Mouse (Mus musculus): ENCODE results near the gene Usp39. TPM values are rescaled to one million over a fixed set of nuclear protein-coding genes. Genes with fewer than 3 reads are reported as not detected.

Gene Usp39
- polyA plus RNA-seq, 1 experiment = 55.4 TPM

- no peak overlapping the region for H3K4me3 ChIP-seq
- H3K36me3 ChIP-seq (ENCODE audit: control insufficient read depth, insufficient read depth) = peaks cover 73% of the 10 kb centered on the region
- H3ac ChIP-seq (ENCODE audit: control insufficient read depth, insufficient read length) = no peak overlapping the region
- H3K79me2 ChIP-seq (ENCODE audit: control insufficient read depth, insufficient read depth) = no peaks in the 10 kb centered on the region
- no peak for TF ChIP-seq TCF3 (IDR thresholded peaks at IDR 0.05; ENCODE audit: insufficient read length, low read depth)
- TF ChIP-seq E2F4 (IDR thresholded peaks at IDR 0.05; ENCODE audit: insufficient read depth) = no peak
- no peak for TF ChIP-seq SRF (IDR thresholded peaks at IDR 0.05; ENCODE audit: control insufficient read depth, insufficient read length, low read depth)
- no peak for TF ChIP-seq MAX (IDR thresholded peaks at IDR 0.05; ENCODE audit: low read depth)
- no peak for TF ChIP-seq CEBPB (IDR thresholded peaks at IDR 0.05; ENCODE audit: insufficient read depth, poor library complexity, severe bottlenecking)
- no peak for TF ChIP-seq MYOD1 (IDR thresholded peaks at IDR 0.05; ENCODE audit: control insufficient read depth in 1 of 3, insufficient read length in 2 of 3, low read depth in 2 of 3)
- TF ChIP-seq MYOG (IDR thresholded peaks at IDR 0.05; ENCODE audit: control insufficient read depth in 1 of 3, insufficient read depth in 1 of 3, insufficient read length in 2 of 3, low read depth in 2 of 3) = no peak
- TF ChIP-seq USF1 (IDR thresholded peaks at IDR 0.05; ENCODE audit: low read depth) = no peak
- TF ChIP-seq REST (IDR thresholded peaks at IDR 0.05; ENCODE audit: insufficient read depth, insufficient read length) = no peak
- no peak for TF ChIP-seq POLR2A (IDR thresholded peaks at IDR 0.05; ENCODE audit: insufficient read length, low read depth)
- no peak for TF ChIP-seq TCF12 (IDR thresholded peaks at IDR 0.05; ENCODE audit: insufficient read depth, poor library complexity, severe bottlenecking)
- TF ChIP-seq POLR2AphosphoS2 (IDR thresholded peaks at IDR 0.05; ENCODE audit: insufficient read length, low read depth) = no peak
- H3K27me3 ChIP-seq (ENCODE audit: control insufficient read depth, insufficient read depth, insufficient read length) = no peaks in the 10 kb centered on the region
- no peak overlapping the region for H3K4me2 ChIP-seq (ENCODE audit: low read depth)
Measured at GRCm38 (mm10) chr6:72323786-72324508, 21.0 kb downstream of the Usp39 start.

DNA sequence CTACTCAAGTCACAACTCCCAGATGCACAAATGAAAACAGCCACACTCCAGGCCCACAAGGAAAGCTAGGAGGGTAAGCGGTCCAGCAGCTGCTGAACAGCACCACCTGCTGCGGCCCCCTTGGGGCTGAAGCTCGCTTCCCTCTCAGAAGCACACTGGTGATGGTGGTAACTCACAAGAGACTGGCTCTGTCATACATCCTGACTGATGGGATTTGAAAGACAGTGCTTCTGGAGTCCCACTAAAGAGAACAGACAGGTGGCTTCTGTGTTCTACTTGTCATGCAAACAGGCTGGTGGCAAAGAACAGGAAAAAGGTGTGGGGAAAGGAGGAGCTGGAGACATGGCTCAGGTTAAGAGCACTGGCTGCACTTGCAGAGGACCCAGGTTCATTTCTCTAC lies 22.0 kb downstream of the Usp39 start:
- Histone ChIP-seq H3K27me3 (ENCODE audit: control insufficient read depth, insufficient read depth, insufficient read length) (no peaks in the 10 kb centered on the region), H3ac (ENCODE audit: control insufficient read depth, insufficient read length) (no peak overlapping the region), H3K4me2 (ENCODE audit: low read depth) (no peak overlapping the region), H3K4me3 (no peak overlapping the region), H3K36me3 (ENCODE audit: control insufficient read depth, insufficient read depth) (peaks cover 77% of the 10 kb centered on the region), H3K79me2 (ENCODE audit: control insufficient read depth, insufficient read depth) (no peaks in the 10 kb centered on the region)
- TF ChIP-seq REST (IDR thresholded peaks at IDR 0.05; ENCODE audit: insufficient read depth, insufficient read length) (no peak), TCF3 (IDR thresholded peaks at IDR 0.05; ENCODE audit: insufficient read length, low read depth) (no peak), POLR2AphosphoS2 (IDR thresholded peaks at IDR 0.05; ENCODE audit: insufficient read length, low read depth) (no peak), MYOG (IDR thresholded peaks at IDR 0.05; ENCODE audit: control insufficient read depth in 1 of 3, insufficient read depth in 1 of 3, insufficient read length in 2 of 3, low read depth in 2 of 3) (no peak), MYOD1 (IDR thresholded peaks at IDR 0.05; ENCODE audit: control insufficient read depth in 1 of 3, insufficient read length in 2 of 3, low read depth in 2 of 3) (no peak), E2F4 (IDR thresholded peaks at IDR 0.05; ENCODE audit: insufficient read depth) (no peak), TCF12 (IDR thresholded peaks at IDR 0.05; ENCODE audit: insufficient read depth, poor library complexity, severe bottlenecking) (no peak), CEBPB (IDR thresholded peaks at IDR 0.05; ENCODE audit: insufficient read depth, poor library complexity, severe bottlenecking) (no peak), USF1 (IDR thresholded peaks at IDR 0.05; ENCODE audit: low read depth) (no peak), POLR2A (IDR thresholded peaks at IDR 0.05; ENCODE audit: insufficient read length, low read depth) (no peak), SRF (IDR thresholded peaks at IDR 0.05; ENCODE audit: control insufficient read depth, insufficient read length, low read depth) (no peak)

GRCm38 (mm10) chr6:72319019-72319418 lies 26.0 kb downstream of the Usp39 start:
- H3K27me3 ChIP-seq (ENCODE audit: control insufficient read depth, insufficient read depth, insufficient read length) = no peaks in the 10 kb centered on the region

GRCm38 (mm10) chr6:72318440-72318839 lies 26.5 kb downstream of the Usp39 start:
- no peak overlapping the region for H3K4me2 ChIP-seq (ENCODE audit: low read depth)
- peaks cover 66% of the 10 kb centered on the region for H3K36me3 ChIP-seq (ENCODE audit: control insufficient read depth, insufficient read depth)
- TF ChIP-seq TCF3 (IDR thresholded peaks at IDR 0.05; ENCODE audit: insufficient read length, low read depth) = no peak
- TF ChIP-seq REST (IDR thresholded peaks at IDR 0.05; ENCODE audit: insufficient read depth, insufficient read length) = no peak
- TF ChIP-seq MYOG (IDR thresholded peaks at IDR 0.05; ENCODE audit: control insufficient read depth in 1 of 3, insufficient read depth in 1 of 3, insufficient read length in 2 of 3, low read depth in 2 of 3) = no peak
- TF ChIP-seq E2F4 (IDR thresholded peaks at IDR 0.05; ENCODE audit: insufficient read depth) = no peak
- TF ChIP-seq MYOD1 (IDR thresholded peaks at IDR 0.05; ENCODE audit: control insufficient read depth in 1 of 3, insufficient read length in 2 of 3, low read depth in 2 of 3) = no peak
- no peak for TF ChIP-seq SRF (IDR thresholded peaks at IDR 0.05; ENCODE audit: control insufficient read depth, insufficient read length, low read depth)
- no peak for TF ChIP-seq POLR2AphosphoS2 (IDR thresholded peaks at IDR 0.05; ENCODE audit: insufficient read length, low read depth)
- TF ChIP-seq MAX (IDR thresholded peaks at IDR 0.05; ENCODE audit: low read depth) = no peak
- no peak for TF ChIP-seq POLR2A (IDR thresholded peaks at IDR 0.05; ENCODE audit: insufficient read length, low read depth)
- TF ChIP-seq USF1 (IDR thresholded peaks at IDR 0.05; ENCODE audit: low read depth) = no peak
- TF ChIP-seq TCF12 (IDR thresholded peaks at IDR 0.05; ENCODE audit: insufficient read depth, poor library complexity, severe bottlenecking) = no peak
- no peak for TF ChIP-seq CEBPB (IDR thresholded peaks at IDR 0.05; ENCODE audit: insufficient read depth, poor library complexity, severe bottlenecking)
- no peak overlapping the region for H3K4me3 ChIP-seq
- no peaks in the 10 kb centered on the region for H3K79me2 ChIP-seq (ENCODE audit: control insufficient read depth, insufficient read depth)
- H3ac ChIP-seq (ENCODE audit: control insufficient read depth, insufficient read length) = no peak overlapping the region
- no peaks in the 10 kb centered on the region for H3K27me3 ChIP-seq (ENCODE audit: control insufficient read depth, insufficient read depth, insufficient read length)

More at GRCm38 (mm10) chr6:72319019-72319418, 26.0 kb downstream of the Usp39 start:
- Histone ChIP-seq H3K36me3 (ENCODE audit: control insufficient read depth, insufficient read depth) (peaks cover 67% of the 10 kb centered on the region), H3K79me2 (ENCODE audit: control insufficient read depth, insufficient read depth) (no peaks in the 10 kb centered on the region), H3K4me3 (no peak overlapping the region), H3ac (ENCODE audit: control insufficient read depth, insufficient read length) (no peak overlapping the region), H3K4me2 (ENCODE audit: low read depth) (no peak overlapping the region)
- TF ChIP-seq CEBPB (IDR thresholded peaks at IDR 0.05; ENCODE audit: insufficient read depth, poor library complexity, severe bottlenecking) = no peak

- Histone ChIP-seq H3K4me2 (ENCODE audit: low read depth) (no peak overlapping the region), H3K4me3 (no peak overlapping the region), H3K79me2 (ENCODE audit: control insufficient read depth, insufficient read depth) (no peaks in the 10 kb centered on the region), H3K27me3 (ENCODE audit: control insufficient read depth, insufficient read depth, insufficient read length) (no peaks in the 10 kb centered on the region), H3K36me3 (ENCODE audit: control insufficient read depth, insufficient read depth) (peaks cover 49% of the 10 kb centered on the region), H3ac (ENCODE audit: control insufficient read depth, insufficient read length) (no peak overlapping the region)
- TF ChIP-seq MYOG (IDR thresholded peaks at IDR 0.05; ENCODE audit: control insufficient read depth in 1 of 3, insufficient read depth in 1 of 3, insufficient read length in 2 of 3, low read depth in 2 of 3) (no peak), MAX (IDR thresholded peaks at IDR 0.05; ENCODE audit: low read depth) (no peak), SRF (IDR thresholded peaks at IDR 0.05; ENCODE audit: control insufficient read depth, insufficient read length, low read depth) (no peak), REST (IDR thresholded peaks at IDR 0.05; ENCODE audit: insufficient read depth, insufficient read length) (no peak), USF1 (IDR thresholded peaks at IDR 0.05; ENCODE audit: low read depth) (no peak), TCF12 (IDR thresholded peaks at IDR 0.05; ENCODE audit: insufficient read depth, poor library complexity, severe bottlenecking) (no peak), CEBPB (IDR thresholded peaks at IDR 0.05; ENCODE audit: insufficient read depth, poor library complexity, severe bottlenecking) (no peak), MYOD1 (IDR thresholded peaks at IDR 0.05; ENCODE audit: control insufficient read depth in 1 of 3, insufficient read length in 2 of 3, low read depth in 2 of 3) (no peak), POLR2A (IDR thresholded peaks at IDR 0.05; ENCODE audit: insufficient read length, low read depth) (no peak), E2F4 (IDR thresholded peaks at IDR 0.05; ENCODE audit: insufficient read depth) (no peak), TCF3 (IDR thresholded peaks at IDR 0.05; ENCODE audit: insufficient read length, low read depth) (no peak), POLR2AphosphoS2 (IDR thresholded peaks at IDR 0.05; ENCODE audit: insufficient read length, low read depth) (no peak)
Measured at GRCm38 (mm10) chr6:72316044-72316443, 28.9 kb downstream of the Usp39 start.
